Mouse (Mus musculus) kidney, embryonic 14.5 days (tissue): ENCODE data around the gene Aldh8a1. TPM values are rescaled to one million over a fixed set of nuclear protein-coding genes. Genes with fewer than 3 reads are reported as not detected.

Source experiments
- ATAC-seq: fragments of 200-750 bp; cut with Nextera tagmentation; 2 replicates; pipeline ENCODE4 v1.8.0; 2017; ENCODE audit warnings: moderate number of reproducible peaks, mild to moderate bottlenecking, moderate TSS enrichment, moderate library complexity; ENCODE audit not compliant: low FRiP score, low TSS enrichment
- H3K27ac ChIP-seq: fragments of 300-500 bp; sonication (generic); 2 replicates; pipeline ENCODE4 v1.5.1; 2014; ENCODE audit warnings: low read depth, mild to moderate bottlenecking, low read length, moderate library complexity, mixed read lengths
- H3K27me3 ChIP-seq: fragments of 300-500 bp; sonication (generic); 2 replicates; pipeline ENCODE4 v1.6.1; 2014; ENCODE audit warnings: mild to moderate bottlenecking, low read length; ENCODE audit not compliant: control insufficient read depth, insufficient read depth
- H3K36me3 ChIP-seq: fragments of 300-500 bp; sonication (generic); 2 replicates; pipeline ENCODE4 v1.6.1; 2014; ENCODE audit warnings: low read length, mixed read lengths; ENCODE audit not compliant: control insufficient read depth, insufficient read depth
- H3K4me1 ChIP-seq: fragments of 300-500 bp; sonication (generic); 2 replicates; pipeline ENCODE4 v1.6.1; 2014; ENCODE audit warnings: low read length, mixed read lengths; ENCODE audit not compliant: control insufficient read depth, insufficient read depth
- H3K4me2 ChIP-seq: fragments of 300-500 bp; sonication (generic); replicated peaks from 2 replicates; pipeline ENCODE4 v1.6.1; 2014; ENCODE audit warnings: low read depth, mild to moderate bottlenecking, low read length
- H3K4me3 ChIP-seq: fragments of 300-500 bp; sonication (generic); 2 replicates; pipeline ENCODE4 v1.5.1; 2014; ENCODE audit warnings: mild to moderate bottlenecking, low read length
- H3K9ac ChIP-seq: fragments of 300-500 bp; sonication (generic); 2 replicates; pipeline ENCODE4 v1.6.1; 2014; ENCODE audit warnings: low read depth, mild to moderate bottlenecking, low read length, moderate library complexity
- H3K9me3 ChIP-seq: fragments of 300-500 bp; sonication (generic); 2 replicates; pipeline ENCODE4 v1.6.1; 2016; ENCODE audit warnings: low read length; ENCODE audit not compliant: control insufficient read depth
- WGBS: fragments of 180-500 bp; shearing (Covaris S2); extraction: QIAGEN DNeasy Blood & Tissue Kit; methylation state at CpG from one replicate; pipeline ENCODE4 v1.1.7; 2014; 5-methylcytosine and 5-hydroxymethylcytosine counted together
- polyA plus RNA-seq: library from polyadenylated mRNA; unstranded; fragments of >200 nt; fragmentation: Nextera tagmentation; extraction: Ambion mirVana; gene quantifications from 2 replicates; pipeline ENCODE4 v1.2.1, GENCODE M21; 2014

Gene Aldh8a1
- polyA plus RNA-seq, 1 experiment from 2014 or later, result 0.72 TPM

DNA sequence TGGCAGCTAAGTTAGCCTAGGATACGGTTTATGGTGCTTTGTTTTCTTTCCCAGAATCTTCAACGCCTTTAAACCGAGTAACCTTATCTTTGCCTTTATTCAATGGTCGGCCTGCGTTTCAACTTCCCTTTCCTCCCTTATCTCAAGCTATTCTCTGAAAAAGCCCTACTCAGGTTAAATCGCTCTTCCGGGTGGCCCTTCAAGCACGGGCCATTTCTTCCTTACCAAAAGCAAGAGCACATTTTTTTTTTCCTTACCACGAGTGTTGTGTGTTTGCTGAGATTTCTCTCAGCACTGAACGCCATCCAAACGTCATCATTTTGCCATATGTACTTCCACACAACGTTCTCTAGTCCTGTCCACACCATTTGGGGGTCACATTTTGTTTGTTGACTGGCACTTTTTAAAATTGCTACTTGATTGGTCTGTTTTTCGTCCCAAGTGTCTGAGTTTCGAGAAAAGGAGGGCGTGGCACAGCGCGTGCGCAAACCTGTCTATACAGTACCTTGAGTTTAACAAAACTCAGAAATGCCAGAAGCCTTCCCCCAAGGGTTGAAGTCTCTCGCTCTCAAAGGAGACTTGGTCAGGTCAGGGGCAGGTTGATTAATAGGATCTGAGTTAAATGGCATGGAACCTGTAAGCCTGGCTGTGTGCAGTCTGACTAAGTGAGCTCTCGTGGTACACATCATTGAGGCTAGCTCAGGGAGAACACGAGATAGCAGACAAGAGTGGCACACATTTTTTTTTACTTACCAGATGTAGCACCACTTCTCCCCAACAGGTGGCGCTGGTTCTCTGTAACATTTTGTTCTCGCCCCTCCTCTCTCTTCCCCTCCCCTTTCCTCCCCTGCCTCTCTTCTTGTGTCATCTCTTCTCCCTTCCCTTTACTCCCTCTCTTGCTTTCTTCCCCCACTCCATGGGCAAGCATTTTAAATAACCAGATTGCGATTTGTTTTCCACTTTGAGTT lies 43.6 kb downstream of the Aldh8a1 start:
- no peak overlapping the region for H3K9ac ChIP-seq
- no peaks in the 10 kb centered on the region for H3K36me3 ChIP-seq
- WGBS, result 63% methylated on average over 24 of the region's 24 CpGs
- no peaks in the 10 kb centered on the region for H3K4me1 ChIP-seq
- H3K27ac ChIP-seq, result no peak overlapping the region
- H3K27me3 ChIP-seq, result no peaks in the 10 kb centered on the region
- no peak overlapping the region for H3K4me2 ChIP-seq
- H3K4me3 ChIP-seq, result no peak overlapping the region
- ATAC-seq, result no peak
- H3K9me3 ChIP-seq, result no peaks in the 10 kb centered on the region

DNA sequence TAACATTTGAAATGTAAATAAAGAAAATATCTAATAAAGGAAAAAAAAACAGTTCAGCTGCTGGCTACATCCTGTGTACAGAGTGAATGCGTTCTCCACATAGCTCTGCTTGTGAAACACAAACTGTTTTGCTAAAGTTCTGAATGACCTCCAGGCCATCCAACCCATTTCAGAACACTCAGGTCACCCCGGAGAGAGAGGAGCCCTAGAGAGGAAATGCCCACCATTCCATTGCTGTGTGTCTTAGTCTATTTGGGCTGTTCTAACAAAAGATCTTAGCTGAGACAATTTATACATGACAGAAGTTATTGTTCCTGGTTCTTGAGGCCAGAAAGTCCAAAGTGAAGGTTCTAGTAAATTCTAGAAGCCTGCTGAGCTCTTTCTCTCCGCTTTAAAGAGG lies 49.4 kb downstream of the Aldh8a1 start:
- no peak for ATAC-seq
- Histone ChIP-seq H3K4me1 (no peaks in the 10 kb centered on the region), H3K4me2 (no peak overlapping the region), H3K27me3 (no peaks in the 10 kb centered on the region), H3K9ac (no peak overlapping the region), H3K27ac (no peak overlapping the region), H3K36me3 (no peaks in the 10 kb centered on the region), H3K9me3 (no peaks in the 10 kb centered on the region), H3K4me3 (no peak overlapping the region)
- 53% methylated on average over 3 of the region's 3 CpGs for WGBS

DNA sequence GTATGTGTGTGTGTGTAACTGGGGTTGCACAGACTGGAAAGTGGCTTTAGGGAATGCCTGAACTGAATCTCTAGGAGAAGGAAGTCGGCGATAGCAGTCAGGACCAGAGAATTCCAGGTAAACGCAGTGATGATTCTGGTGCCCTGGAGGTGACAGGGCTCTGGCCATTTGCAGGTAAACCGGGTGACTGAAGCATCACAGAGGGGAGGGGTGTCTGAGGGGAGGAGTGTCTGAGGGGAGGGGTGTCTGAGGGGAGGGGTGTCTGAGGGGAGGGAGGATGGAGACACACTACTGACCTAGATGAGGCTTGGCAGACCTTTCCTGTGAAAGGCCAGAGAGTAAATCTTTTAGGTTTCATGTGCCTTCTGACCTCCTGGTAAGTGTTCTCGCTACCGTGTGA lies 50.9 kb downstream of the Aldh8a1 start:
- no peak for ATAC-seq
- WGBS, result 56% methylated on average over 6 of the region's 6 CpGs

DNA sequence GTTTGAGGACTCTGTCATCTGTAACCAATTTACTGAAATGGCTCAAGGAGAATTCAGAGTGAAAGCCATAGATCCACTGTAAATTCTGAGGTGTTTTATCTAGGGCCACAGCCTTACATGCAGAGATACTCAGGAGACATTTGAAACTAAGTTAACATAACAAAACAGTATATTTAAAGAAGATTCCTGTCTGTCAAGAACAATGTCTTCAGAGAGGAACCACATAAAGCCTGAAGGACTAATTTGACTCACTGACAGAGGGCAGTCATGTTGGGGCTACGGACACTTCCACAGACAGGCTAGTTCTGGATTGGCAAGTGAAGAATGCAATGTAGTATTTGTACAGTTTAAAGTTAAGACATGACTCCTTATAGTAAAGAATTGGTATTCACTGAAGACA lies 62.2 kb downstream of the Aldh8a1 start:
- no peaks in the 10 kb centered on the region for H3K36me3 ChIP-seq
- no peaks in the 10 kb centered on the region for H3K9me3 ChIP-seq
- no peak overlapping the region for H3K9ac ChIP-seq
- H3K4me1 ChIP-seq, result 0 out of 2 replicates have a peak, but pooled peaks cover 8% of the 10 kb centered on the region
- no peak overlapping the region for H3K4me3 ChIP-seq
- no peaks in the 10 kb centered on the region for H3K27me3 ChIP-seq
- H3K27ac ChIP-seq, result no peak overlapping the region
- H3K4me2 ChIP-seq, result no peak overlapping the region
- ATAC-seq, result no peak
- WGBS, result 84% methylated on average over 1 of the region's 1 CpGs

More for the DNA sequence above, 50.9 kb downstream of the Aldh8a1 start:
- H3K36me3 ChIP-seq, result no peaks in the 10 kb centered on the region
- no peak overlapping the region for H3K4me2 ChIP-seq
- no peak overlapping the region for H3K4me3 ChIP-seq
- H3K9me3 ChIP-seq, result no peaks in the 10 kb centered on the region
- H3K9ac ChIP-seq, result no peak overlapping the region
- no peak overlapping the region for H3K27ac ChIP-seq
- H3K4me1 ChIP-seq, result no peaks in the 10 kb centered on the region
- H3K27me3 ChIP-seq, result no peaks in the 10 kb centered on the region

DNA sequence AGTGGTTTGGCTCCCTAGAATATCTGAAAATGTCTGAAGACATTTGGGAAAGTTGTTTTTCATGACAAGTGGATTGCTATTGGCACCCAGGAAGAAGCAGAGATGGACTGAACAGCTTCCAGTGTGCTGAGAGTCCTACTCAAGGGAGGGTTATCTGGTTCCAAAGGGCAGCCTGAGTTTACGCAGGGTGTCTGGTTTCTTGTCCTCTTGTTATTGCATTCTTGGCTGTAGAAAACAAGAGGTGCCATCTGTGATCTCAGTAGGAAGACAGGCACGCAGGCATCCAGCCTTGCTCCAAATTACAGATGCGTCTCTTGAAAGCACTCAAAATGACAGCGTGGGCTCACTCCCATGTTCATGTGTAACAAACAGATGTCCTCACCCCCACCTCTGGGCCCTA lies 63.9 kb downstream of the Aldh8a1 start:
- Histone ChIP-seq H3K4me2 (no peak overlapping the region), H3K4me1 (0 out of 2 replicates have a peak, but pooled peaks cover 8% of the 10 kb centered on the region), H3K9me3 (no peaks in the 10 kb centered on the region), H3K27me3 (no peaks in the 10 kb centered on the region), H3K27ac (no peak overlapping the region), H3K9ac (no peak overlapping the region), H3K4me3 (no peak overlapping the region), H3K36me3 (no peaks in the 10 kb centered on the region)
- ATAC-seq, result no peak
- WGBS, result 38% methylated on average over 4 of the region's 4 CpGs

DNA sequence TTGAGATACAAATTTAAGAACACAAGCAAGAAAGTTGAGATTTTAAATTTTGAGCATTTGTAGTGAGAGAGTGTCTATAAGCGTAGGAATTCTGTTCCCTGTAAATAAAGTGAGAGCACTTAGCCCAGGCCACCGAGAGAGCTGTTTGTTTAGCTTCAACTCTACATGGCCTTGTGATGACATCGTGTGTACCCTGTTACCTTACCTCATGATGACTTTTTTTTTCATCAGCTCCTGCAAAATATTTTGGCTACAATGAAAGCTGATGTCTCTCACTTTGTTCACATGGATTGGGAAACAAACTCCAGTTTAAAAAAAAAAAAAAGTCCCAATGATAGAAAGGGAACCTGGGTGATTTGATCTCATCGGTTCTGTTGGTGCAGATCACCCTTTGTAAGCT lies 64.6 kb downstream of the Aldh8a1 start:
- Histone ChIP-seq H3K9ac (no peak overlapping the region), H3K36me3 (no peaks in the 10 kb centered on the region), H3K4me1 (0 out of 2 replicates have a peak, but pooled peaks cover 8% of the 10 kb centered on the region), H3K9me3 (no peaks in the 10 kb centered on the region), H3K4me3 (no peak overlapping the region), H3K27ac (no peak overlapping the region), H3K27me3 (no peaks in the 10 kb centered on the region), H3K4me2 (no peak overlapping the region)
- ATAC-seq, result no peak
- WGBS, result 68% methylated on average over 4 of the region's 4 CpGs

DNA sequence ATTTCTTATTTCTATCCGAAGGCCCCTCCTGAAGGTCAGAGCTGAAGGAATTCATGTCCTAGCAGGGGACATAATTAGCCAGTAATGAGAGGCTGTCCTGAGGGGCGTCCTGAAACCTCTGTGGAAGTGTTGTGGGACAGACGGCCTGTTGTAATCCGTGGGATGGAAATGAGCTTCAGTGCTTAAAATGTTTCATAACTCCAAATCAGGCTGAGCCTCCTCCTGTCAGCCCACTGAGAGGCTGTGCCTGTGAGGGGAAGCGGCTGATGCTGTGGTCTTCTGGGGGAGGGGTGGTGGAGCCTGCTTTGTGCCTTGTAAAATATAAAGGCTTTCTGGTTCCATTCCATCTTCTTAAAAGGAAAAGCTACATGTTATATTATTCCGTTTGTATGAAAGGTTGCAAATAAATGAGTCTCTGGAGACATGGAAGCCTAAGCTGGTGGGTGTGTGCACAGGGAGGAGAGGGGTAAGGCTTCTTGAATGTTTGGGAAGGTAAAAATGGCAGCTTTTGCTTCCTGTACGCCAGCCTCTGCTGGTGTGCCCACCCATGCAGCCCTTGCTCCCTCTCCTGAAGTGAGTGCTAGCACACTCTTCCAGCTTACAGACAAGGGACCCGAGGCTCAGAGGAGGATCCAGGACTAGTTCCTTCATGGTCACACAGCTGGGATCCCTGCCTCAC lies 66.7 kb downstream of the Aldh8a1 start:
- H3K27ac ChIP-seq, result no peak overlapping the region
- H3K4me1 ChIP-seq, result 0 out of 2 replicates have a peak, but pooled peaks cover 8% of the 10 kb centered on the region
- no peaks in the 10 kb centered on the region for H3K9me3 ChIP-seq
- ATAC-seq, result no peak
- no peaks in the 10 kb centered on the region for H3K36me3 ChIP-seq
- H3K4me2 ChIP-seq, result no peak overlapping the region
- H3K9ac ChIP-seq, result no peak overlapping the region
- 54% methylated on average over 8 of the region's 8 CpGs for WGBS
- no peaks in the 10 kb centered on the region for H3K27me3 ChIP-seq
- no peak overlapping the region for H3K4me3 ChIP-seq

DNA sequence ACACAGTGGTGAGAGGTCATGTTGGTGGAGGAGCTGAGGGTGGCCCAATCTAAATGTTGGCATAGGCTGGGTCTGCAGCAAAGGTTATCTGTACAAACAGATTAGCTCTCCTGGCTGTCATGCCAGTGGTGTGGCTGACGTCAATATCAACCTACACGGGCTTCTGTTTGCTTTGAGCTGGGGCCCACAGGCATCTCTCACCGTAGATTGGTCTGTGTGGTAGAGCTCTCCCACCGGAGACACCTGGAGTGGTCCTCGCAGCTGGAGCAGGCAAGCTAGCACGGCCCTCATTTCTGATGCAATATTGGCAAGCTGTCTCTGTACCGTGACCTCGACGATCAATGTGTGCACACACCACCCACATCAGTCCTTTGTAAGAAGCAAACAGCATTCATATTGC lies 67.3 kb downstream of the Aldh8a1 start:
- H3K36me3 ChIP-seq, result no peaks in the 10 kb centered on the region
- H3K4me3 ChIP-seq, result no peak overlapping the region
- no peak overlapping the region for H3K4me2 ChIP-seq
- 0 out of 2 replicates have a peak, but pooled peaks cover 8% of the 10 kb centered on the region for H3K4me1 ChIP-seq
- no peak for ATAC-seq
- H3K9me3 ChIP-seq, result no peaks in the 10 kb centered on the region
- H3K9ac ChIP-seq, result no peak overlapping the region
- no peak overlapping the region for H3K27ac ChIP-seq
- H3K27me3 ChIP-seq, result no peaks in the 10 kb centered on the region
- WGBS, result 87% methylated on average over 9 of the region's 9 CpGs
